In genomic region chr1:37998371-37999199, GRCm38 (mm10) we compare ENCODE assay signal across 9 mouse cellular contexts. TPM values are rescaled to one million over a fixed set of nuclear protein-coding genes. Genes with fewer than 3 reads are reported as not detected.
DNase-seq lines count a peak whose midpoint lies in the region; ATAC-seq and TF ChIP-seq lines count a peak whose summit lies in the region.
"Had no signal": no experiment of that assay in that cellular context is flagged by ENCODE, and none has a peak within 500 bp of the region (broad histone marks: within the 10 kb centered on the region; RNA-seq: fewer than 3 reads in every experiment).

No protein-coding gene starts in this region.

- no peak for DNase-seq in left cerebral cortex, adult 2 months (ENCODE audit: extremely low spot score in 1 of 2, low spot score in 2 of 2)
- DNase-seq in left cerebral cortex, postnatal 36 days (ENCODE audit: low spot score in 2 of 2): no peak
- peak; percentile 31 for DNase-seq in lung, postnatal 10 days
- no peak for DNase-seq in left cerebral cortex, adult 11 months (ENCODE audit: low spot score)
- DNase-seq in gastrocnemius, postnatal 25 days: no peak
- no peak for DNase-seq in urinary bladder, postnatal 4 days (ENCODE audit: low spot score in 2 of 2)

- intact Hi-C loops in left cerebral cortex, adult 2 months (cut with DNase I): loop anchor here (1.0 to 10.0 kb wide), 2 partner anchors 131 to 564 kb away; partner anchors contain the start of genes Coa5, Rev1 and Unc50
- intact Hi-C loops in left cerebral cortex, postnatal 36 days (cut with DNase I): loop anchor here (2.0 kb wide), 1 partner anchor 130 kb away; the partner anchor contains the start of gene Rev1

- H3K4me3 ChIP-seq in left cerebral cortex, adult 2 months: peak overlapping the region; percentile 67
- peak overlapping the region; percentile 78 for H3K4me3 ChIP-seq in bone marrow, adult 2 months (replicated peaks; ENCODE audit: control insufficient read depth, low read depth, low read length)
- peak overlapping the region; percentile 86 for H3K4me3 ChIP-seq in hindbrain, embryonic 12.5 days

- TF ChIP-seq POLR2A in bone marrow, adult 2 months (IDR thresholded peaks at IDR 0.05; ENCODE audit: borderline replicate concordance, control insufficient read depth, low read depth, low read length): no peak

- peak; percentile 39 for ATAC-seq in hindbrain, embryonic 12.5 days (ENCODE audit: low FRiP score)

- peak overlapping the region; percentile 99 for H3K27ac ChIP-seq in left cerebral cortex, adult 2 months
- H3K27ac ChIP-seq in bone marrow, adult 2 months (ENCODE audit: control insufficient read depth, insufficient read depth, low read depth, low read length, poor library complexity): peak overlapping the region; percentile 77; the same call in 1 of the 2 replicates
- peak overlapping the region; percentile 93 for H3K27ac ChIP-seq in hindbrain, embryonic 12.5 days

- H3K36me3 ChIP-seq in hindbrain, embryonic 12.5 days: peaks cover 19% of the 10 kb centered on the region

- no peak for TF ChIP-seq CTCF in left cerebral cortex, adult 2 months (IDR thresholded peaks at IDR 0.05)
- TF ChIP-seq CTCF in bone marrow, adult 2 months (IDR thresholded peaks at IDR 0.05; ENCODE audit: control insufficient read depth, insufficient read depth, low read length): no peak

- H3K27me3 ChIP-seq in hindbrain, embryonic 12.5 days: no peaks in the 10 kb centered on the region

- H3K4me2 ChIP-seq in hindbrain, embryonic 12.5 days (replicated peaks): peak overlapping the region; percentile 74

- no peaks in the 10 kb centered on the region for H3K9me3 ChIP-seq in hindbrain, embryonic 12.5 days (replicated peaks)

- WGBS in bone marrow, adult 2 months: 2% methylated on average over 44 of the region's 47 CpGs
- WGBS in hindbrain, embryonic 12.5 days: 6% methylated on average over 35 of the region's 47 CpGs

- no peaks in the 10 kb centered on the region; the same call in 1 of the 2 replicates for H3K4me1 ChIP-seq in bone marrow, adult 2 months (ENCODE audit: control insufficient read depth, insufficient read depth, low read length)
- H3K4me1 ChIP-seq in hindbrain, embryonic 12.5 days: peaks cover 16% of the 10 kb centered on the region

- peak overlapping the region; percentile 97 for H3K9ac ChIP-seq in hindbrain, embryonic 12.5 days

RNA-seq across cellular contexts. Expression of gene Eif5b, which starts 0.8 kb away (rescaled TPM):
- total RNA-seq in left cerebral cortex, adult 2 months (2021): 10 to 100 TPM; 37.6 to 46.2 TPM
- total RNA-seq in left cerebral cortex, postnatal 36 days (2021): 10 to 100 TPM; 33.0 to 40.3 TPM
- 22.8 and 26.8 TPM in 2 replicates for polyA plus RNA-seq in bone marrow, adult 2 months (2011; ENCODE audit: insufficient read depth, insufficient read length, low replicate concordance, missing spikeins)
- polyA plus RNA-seq in hindbrain, embryonic 12.5 days (2016; fragmentation: Nextera tagmentation; extraction: Ambion mirVana): 31.3 and 34.0 TPM in 2 replicates
- 10 to 100 TPM; 31.9 to 36.5 TPM for total RNA-seq in gastrocnemius, postnatal 25 days (2021)

RNA-seq across cellular contexts. Expression of gene Txndc9, which starts 0.9 kb away (rescaled TPM):
- total RNA-seq in left cerebral cortex, adult 2 months (2021): 10 to 100 TPM; 52.7 to 65.9 TPM
- 10 to 100 TPM; 61.1 to 61.4 TPM for total RNA-seq in left cerebral cortex, postnatal 36 days (2021)
- 31.7 and 38.5 TPM in 2 replicates for polyA plus RNA-seq in bone marrow, adult 2 months (2011; ENCODE audit: insufficient read depth, insufficient read length, low replicate concordance, missing spikeins)
- polyA plus RNA-seq in hindbrain, embryonic 12.5 days (2016; fragmentation: Nextera tagmentation; extraction: Ambion mirVana): 155 and 161 TPM in 2 replicates
- total RNA-seq in gastrocnemius, postnatal 25 days (2021): 10 to 100 TPM; 33.1 to 35.8 TPM

RNA-seq across cellular contexts. Expression of gene Lyg1, which starts 41.0 kb away (rescaled TPM):
- not detected for total RNA-seq in left cerebral cortex, adult 2 months (2021)
- not detected for total RNA-seq in left cerebral cortex, postnatal 36 days (2021)
- polyA plus RNA-seq in bone marrow, adult 2 months (2011; ENCODE audit: insufficient read depth, insufficient read length, low replicate concordance, missing spikeins): not detected in 2 replicates
- not detected in 2 replicates for polyA plus RNA-seq in hindbrain, embryonic 12.5 days (2016; fragmentation: Nextera tagmentation; extraction: Ambion mirVana)
- not detected for total RNA-seq in gastrocnemius, postnatal 25 days (2021)
- total RNA-seq: heart, postnatal 14 days had no signal
